Mouse (Mus musculus): ENCODE data around the gene Nlrp9b. TPM values are rescaled to one million over a fixed set of nuclear protein-coding genes. Genes with fewer than 3 reads are reported as not detected.

The Nlrp9b gene
- polyA plus RNA-seq, 1 experiment from 2014 or later, result not detected

Other genes with a start within 250 kb of the Nlrp9b start
- 133 and 140 TPM in 2 replicates for gene Nectin2, start 241.0 kb upstream of the Nlrp9b start, polyA plus RNA-seq (2015; fragmentation: Nextera tagmentation; extraction: Ambion mirVana)
- 313 and 345 TPM in 2 replicates for gene Bcam, start 220.4 kb upstream of the Nlrp9b start, polyA plus RNA-seq (2015; fragmentation: Nextera tagmentation; extraction: Ambion mirVana)
- 15.2 and 16.1 TPM in 2 replicates for gene Cblc, start 194.7 kb upstream of the Nlrp9b start, polyA plus RNA-seq (2015; fragmentation: Nextera tagmentation; extraction: Ambion mirVana)
- gene Bcl3, start 168.7 kb upstream of the Nlrp9b start, polyA plus RNA-seq (2015; fragmentation: Nextera tagmentation; extraction: Ambion mirVana), result 4.3 and 4.7 TPM in 2 replicates
- gene Gm19345, start 139.5 kb upstream of the Nlrp9b start, polyA plus RNA-seq (2015; fragmentation: Nextera tagmentation; extraction: Ambion mirVana), result 0.16 TPM in 1 of 2 replicates, not detected in the other
- not detected in 2 replicates for gene Ceacam16, start 130.2 kb upstream of the Nlrp9b start, polyA plus RNA-seq (2015; fragmentation: Nextera tagmentation; extraction: Ambion mirVana)
- gene Ceacam19, start 103.5 kb upstream of the Nlrp9b start, polyA plus RNA-seq (2015; fragmentation: Nextera tagmentation; extraction: Ambion mirVana), result not detected in 2 replicates
- gene Pvr, start 70.3 kb upstream of the Nlrp9b start, polyA plus RNA-seq (2015; fragmentation: Nextera tagmentation; extraction: Ambion mirVana), result 19.0 and 22.5 TPM in 2 replicates
- gene Igsf23, start 40.7 kb upstream of the Nlrp9b start, polyA plus RNA-seq (2015; fragmentation: Nextera tagmentation; extraction: Ambion mirVana), result 1.4 and 2.0 TPM in 2 replicates
- not detected in 2 replicates for gene Ceacam20, start 26.1 kb upstream of the Nlrp9b start, polyA plus RNA-seq (2015; fragmentation: Nextera tagmentation; extraction: Ambion mirVana)
- not detected in 2 replicates for gene Vmn1r91, start 108.2 kb downstream of the Nlrp9b start, polyA plus RNA-seq (2015; fragmentation: Nextera tagmentation; extraction: Ambion mirVana)
- not detected in 2 replicates for gene Gm16442, start 131.1 kb downstream of the Nlrp9b start, polyA plus RNA-seq (2015; fragmentation: Nextera tagmentation; extraction: Ambion mirVana)
- gene Vmn1r93, start 147.6 kb downstream of the Nlrp9b start, polyA plus RNA-seq (2015; fragmentation: Nextera tagmentation; extraction: Ambion mirVana), result not detected in 2 replicates
- gene Vmn1r94, start 176.9 kb downstream of the Nlrp9b start, polyA plus RNA-seq (2015; fragmentation: Nextera tagmentation; extraction: Ambion mirVana), result not detected in 2 replicates
- not detected in 2 replicates for gene Vmn1r95, start 202.2 kb downstream of the Nlrp9b start, polyA plus RNA-seq (2015; fragmentation: Nextera tagmentation; extraction: Ambion mirVana)
- gene Gm6164, start 214.1 kb downstream of the Nlrp9b start, polyA plus RNA-seq (2015; fragmentation: Nextera tagmentation; extraction: Ambion mirVana), result not detected in 2 replicates
- gene Gm4498, start 242.4 kb downstream of the Nlrp9b start, polyA plus RNA-seq (2015; fragmentation: Nextera tagmentation; extraction: Ambion mirVana), result not detected in 2 replicates

Data from lung, embryonic 15.5 days (tissue).